Mouse (Mus musculus): ENCODE results near the gene Myo3b. TPM values are rescaled to one million over a fixed set of nuclear protein-coding genes. Genes with fewer than 3 reads are reported as not detected.
"Not testable (repeated sequence)": the region's sequence is repeated elsewhere in the genome, so short reads cannot be mapped to it uniquely, and the experiment has no call there.

Myo3b gene
- polyA plus RNA-seq, 1 experiment: not detected

DNA sequence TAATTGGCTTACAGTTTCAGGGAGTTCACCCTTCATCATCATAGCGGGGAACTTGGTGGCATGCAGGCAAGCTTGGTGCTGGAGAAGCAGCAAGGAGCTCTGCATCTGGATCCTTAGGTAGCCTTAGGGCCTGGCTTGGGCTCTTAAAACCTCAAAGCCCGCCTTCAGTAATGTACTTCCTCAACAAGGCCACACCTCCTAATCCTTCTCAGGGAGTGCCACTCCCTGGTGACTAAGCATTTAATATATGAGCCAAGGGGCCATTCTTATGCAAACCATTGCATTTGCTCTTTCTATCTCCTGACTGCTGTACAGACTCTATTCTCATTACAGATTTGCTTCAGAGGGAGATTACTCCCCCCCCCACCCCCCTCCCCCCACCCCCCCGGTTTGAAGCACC lies 170.9 kb downstream of the Myo3b start:
- no peak for TF ChIP-seq FLI1 (IDR thresholded peaks at IDR 0.05; ENCODE audit: low read length)
- TF ChIP-seq GATA1 (IDR thresholded peaks at IDR 0.05; ENCODE audit: borderline replicate concordance, low read length): no peak
- Histone ChIP-seq H3K4me1 (no peaks in the 10 kb centered on the region), H3K9me3 (peaks cover 16% of the 10 kb centered on the region), H3K36me3 (replicated peaks; ENCODE audit: low read length) (no peaks in the 10 kb centered on the region), H3K4me3 (replicated peaks) (no peak overlapping the region), H3K27me3 (replicated peaks) (no peaks in the 10 kb centered on the region)

DNA sequence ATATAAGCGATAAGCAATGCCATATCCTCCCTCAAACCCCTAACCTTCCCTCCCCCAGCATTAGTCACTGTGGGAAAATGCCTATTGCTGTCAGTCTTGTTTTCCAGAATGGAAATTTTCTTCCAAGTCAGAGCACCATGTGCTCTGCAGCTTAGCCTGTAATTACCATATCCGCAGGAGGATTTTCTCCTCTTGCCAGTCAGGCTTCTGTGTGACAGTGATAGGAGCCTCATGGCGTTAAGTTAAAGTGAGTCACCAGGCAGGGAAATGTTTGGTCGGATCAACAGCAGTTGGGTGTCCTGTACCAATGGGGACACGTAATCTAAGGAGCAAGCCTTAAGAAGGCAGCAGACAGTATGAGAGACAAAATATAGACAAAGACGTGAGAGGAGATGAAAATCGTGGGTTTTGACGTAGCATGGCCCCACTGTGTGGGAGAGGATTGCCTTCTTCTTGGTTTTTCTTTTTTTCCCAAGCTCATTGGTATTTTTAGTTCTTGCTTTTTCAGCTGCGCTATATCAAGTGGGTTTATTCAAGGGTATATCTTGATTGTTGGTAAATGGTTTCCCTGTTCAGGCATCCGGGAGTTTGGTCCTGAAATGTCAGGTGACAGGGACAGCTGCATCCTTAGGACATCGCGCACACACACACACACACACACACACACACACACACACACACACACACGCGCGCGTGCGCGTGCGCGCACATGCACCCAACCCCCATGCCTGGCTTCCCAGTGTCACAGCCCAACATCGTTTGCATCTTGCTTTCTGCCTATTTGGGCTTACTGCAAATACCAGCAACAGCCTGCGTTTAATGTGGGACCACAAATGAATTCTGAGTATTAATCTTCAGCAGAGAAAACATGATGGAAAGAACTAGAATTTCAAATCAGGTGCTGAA lies 171.8 kb downstream of the Myo3b start:
- peaks cover 16% of the 10 kb centered on the region for H3K9me3 ChIP-seq
- no peaks in the 10 kb centered on the region for H3K36me3 ChIP-seq (replicated peaks; ENCODE audit: low read length)
- H3K27me3 ChIP-seq (replicated peaks): no peaks in the 10 kb centered on the region
- H3K4me1 ChIP-seq: no peaks in the 10 kb centered on the region
- no peak overlapping the region for H3K4me3 ChIP-seq (replicated peaks)
- TF ChIP-seq GATA1 (IDR thresholded peaks at IDR 0.05; ENCODE audit: borderline replicate concordance, low read length) (no peak), FLI1 (IDR thresholded peaks at IDR 0.05; ENCODE audit: low read length) (no peak)

GRCm38 (mm10) chr2:70214401-70214800 lies 175.5 kb downstream of the Myo3b start:
- TF ChIP-seq GATA1 (IDR thresholded peaks at IDR 0.05; ENCODE audit: borderline replicate concordance, low read length) (no peak), FLI1 (IDR thresholded peaks at IDR 0.05; ENCODE audit: low read length) (no peak)
- H3K4me3 ChIP-seq (replicated peaks): no peak overlapping the region
- H3K27me3 ChIP-seq (replicated peaks): no peaks in the 10 kb centered on the region
- H3K4me1 ChIP-seq: no peaks in the 10 kb centered on the region
- H3K9me3 ChIP-seq: peaks cover 13% of the 10 kb centered on the region
- H3K36me3 ChIP-seq (replicated peaks; ENCODE audit: low read length): no peaks in the 10 kb centered on the region

DNA sequence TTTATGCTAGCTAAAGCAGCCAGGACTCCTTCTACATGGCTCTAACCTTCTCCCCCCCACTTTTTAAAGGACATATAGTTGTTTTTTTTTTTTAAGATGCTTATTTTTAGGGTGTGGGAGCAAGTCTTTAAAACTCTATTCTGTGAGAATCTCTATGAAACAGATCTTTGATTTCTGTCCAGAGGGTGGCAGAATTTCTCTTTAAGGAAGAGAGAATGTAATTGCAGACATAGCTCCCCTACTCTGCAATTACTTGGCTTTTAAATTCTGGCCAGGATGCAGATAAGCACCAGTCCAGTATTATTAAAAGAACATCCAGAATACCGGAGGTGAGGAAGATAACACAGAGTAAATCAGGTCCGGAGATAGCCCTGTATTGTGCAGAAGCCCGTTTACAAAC lies 178.9 kb downstream of the Myo3b start:
- no peak for TF ChIP-seq GATA1 (IDR thresholded peaks at IDR 0.05; ENCODE audit: borderline replicate concordance, low read length)
- TF ChIP-seq FLI1 (IDR thresholded peaks at IDR 0.05; ENCODE audit: low read length): no peak
- H3K9me3 ChIP-seq: no peaks in the 10 kb centered on the region

GRCm38 (mm10) chr2:70218469-70218868 lies 179.5 kb downstream of the Myo3b start:
- TF ChIP-seq FLI1 (IDR thresholded peaks at IDR 0.05; ENCODE audit: low read length): no peak
- H3K4me3 ChIP-seq (replicated peaks): no peak overlapping the region
- no peaks in the 10 kb centered on the region for H3K36me3 ChIP-seq (replicated peaks; ENCODE audit: low read length)
- no peaks in the 10 kb centered on the region for H3K27me3 ChIP-seq (replicated peaks)
- H3K4me1 ChIP-seq: no peaks in the 10 kb centered on the region
- H3K9me3 ChIP-seq: no peaks in the 10 kb centered on the region

More for the DNA sequence above, 178.9 kb downstream of the Myo3b start:
- Histone ChIP-seq H3K36me3 (replicated peaks; ENCODE audit: low read length) (no peaks in the 10 kb centered on the region), H3K27me3 (replicated peaks) (no peaks in the 10 kb centered on the region), H3K4me1 (no peaks in the 10 kb centered on the region), H3K4me3 (replicated peaks) (no peak overlapping the region)

GRCm38 (mm10) chr2:70226679-70227078 lies 187.8 kb downstream of the Myo3b start:
- TF ChIP-seq FLI1 (IDR thresholded peaks at IDR 0.05; ENCODE audit: low read length) (no peak), GATA1 (IDR thresholded peaks at IDR 0.05; ENCODE audit: borderline replicate concordance, low read length) (no peak)
- no peak overlapping the region for H3K4me3 ChIP-seq (replicated peaks)
- H3K36me3 ChIP-seq (replicated peaks; ENCODE audit: low read length): no peaks in the 10 kb centered on the region
- no peaks in the 10 kb centered on the region for H3K4me1 ChIP-seq
- no peaks in the 10 kb centered on the region for H3K9me3 ChIP-seq
- no peaks in the 10 kb centered on the region for H3K27me3 ChIP-seq (replicated peaks)

DNA sequence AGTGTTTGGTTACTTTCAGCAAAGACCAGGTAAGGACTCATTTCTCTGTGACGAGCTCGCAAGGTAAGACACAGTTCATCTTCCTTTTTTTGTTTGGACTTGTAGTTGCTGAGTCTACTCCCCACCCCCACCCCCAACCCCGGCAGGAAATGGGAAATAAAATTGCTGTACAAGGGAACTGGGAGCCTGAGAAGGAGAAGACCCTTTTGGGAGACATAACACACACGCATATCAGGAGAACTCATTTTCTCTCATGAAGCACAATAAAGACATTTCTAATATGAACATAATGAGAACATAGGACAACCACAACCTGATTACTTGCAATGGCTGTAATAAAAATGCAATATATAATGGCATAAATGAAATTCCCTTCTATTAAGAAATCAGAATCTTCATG lies 195.5 kb downstream of the Myo3b start:
- not testable (repeated sequence) for H3K4me1 ChIP-seq; H3K27me3 ChIP-seq (replicated peaks); H3K36me3 ChIP-seq (replicated peaks; ENCODE audit: low read length); H3K9me3 ChIP-seq; H3K4me3 ChIP-seq (replicated peaks)

DNA sequence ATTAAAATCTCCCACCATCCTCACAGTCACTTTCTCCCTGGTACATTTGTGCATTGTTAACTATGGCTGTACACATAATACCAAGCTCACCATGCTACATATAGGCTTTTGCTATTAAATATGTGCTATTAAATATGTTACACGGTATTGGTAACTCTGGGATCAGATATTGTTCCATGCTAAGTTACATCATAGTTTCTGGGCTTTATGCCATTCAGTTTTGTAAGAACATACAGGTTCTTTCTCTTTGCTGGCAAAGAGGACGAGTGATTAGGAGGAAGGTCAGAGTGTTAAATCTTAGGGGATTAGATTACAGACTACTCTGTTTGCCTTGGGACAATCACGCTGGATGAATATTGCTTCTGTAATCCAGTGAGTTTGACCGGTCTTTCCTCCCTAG lies 207.1 kb downstream of the Myo3b start:
- no peak overlapping the region for H3K4me3 ChIP-seq (replicated peaks)
- no peaks in the 10 kb centered on the region for H3K27me3 ChIP-seq (replicated peaks)
- no peaks in the 10 kb centered on the region for H3K36me3 ChIP-seq (replicated peaks; ENCODE audit: low read length)
- H3K9me3 ChIP-seq: no peaks in the 10 kb centered on the region
- no peaks in the 10 kb centered on the region for H3K4me1 ChIP-seq
- TF ChIP-seq FLI1 (IDR thresholded peaks at IDR 0.05; ENCODE audit: low read length) (no peak), GATA1 (IDR thresholded peaks at IDR 0.05; ENCODE audit: borderline replicate concordance, low read length) (no peak)

DNA sequence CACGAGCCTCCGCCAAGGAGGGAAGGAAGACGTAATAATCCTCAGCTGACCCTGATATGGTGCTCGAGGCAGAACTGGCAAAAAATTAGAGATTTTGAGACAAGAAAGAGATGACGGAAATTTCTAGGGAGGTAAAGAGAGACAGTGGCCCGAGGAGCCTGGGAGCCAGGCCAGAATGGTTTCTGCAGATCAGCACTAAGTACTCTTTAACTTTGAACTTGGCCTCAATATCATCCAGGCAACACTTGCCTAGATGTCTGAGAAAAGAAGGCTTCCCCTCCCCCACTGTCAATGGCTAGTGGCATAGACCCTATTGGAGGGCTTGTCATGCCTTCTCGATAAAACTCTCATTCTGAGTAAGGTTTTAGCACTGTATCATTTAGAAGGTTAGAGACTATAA lies 209.7 kb downstream of the Myo3b start:
- H3K36me3 ChIP-seq (replicated peaks; ENCODE audit: low read length): no peaks in the 10 kb centered on the region
- TF ChIP-seq GATA1 (IDR thresholded peaks at IDR 0.05; ENCODE audit: borderline replicate concordance, low read length): no peak
- TF ChIP-seq FLI1 (IDR thresholded peaks at IDR 0.05; ENCODE audit: low read length): no peak
- no peak overlapping the region for H3K4me3 ChIP-seq (replicated peaks)
- H3K4me1 ChIP-seq: no peaks in the 10 kb centered on the region
- H3K9me3 ChIP-seq: no peaks in the 10 kb centered on the region
- H3K27me3 ChIP-seq (replicated peaks): no peaks in the 10 kb centered on the region

GRCm38 (mm10) chr2:70249872-70250271 lies 210.9 kb downstream of the Myo3b start:
- Histone ChIP-seq H3K4me3 (replicated peaks) (no peak overlapping the region), H3K27me3 (replicated peaks) (no peaks in the 10 kb centered on the region), H3K9me3 (no peaks in the 10 kb centered on the region), H3K36me3 (replicated peaks; ENCODE audit: low read length) (no peaks in the 10 kb centered on the region), H3K4me1 (no peaks in the 10 kb centered on the region)
- TF ChIP-seq FLI1 (IDR thresholded peaks at IDR 0.05; ENCODE audit: low read length): no peak
- TF ChIP-seq GATA1 (IDR thresholded peaks at IDR 0.05; ENCODE audit: borderline replicate concordance, low read length): no peak

Data from megakaryocyte, embryonic 14.5 days (primary cell).